Mouse (Mus musculus) embryonic facial prominence, embryonic 13.5 days (tissue): Measurements from ENCODE around the gene Alkbh8. TPM values are rescaled to one million over a fixed set of nuclear protein-coding genes. Genes with fewer than 3 reads are reported as not detected.
A peak's percentile ranks its signal among the peaks of the same experiment; 100 is the strongest.
"Not testable (repeated sequence)": the region's sequence is repeated elsewhere in the genome, so short reads cannot be mapped to it uniquely, and the experiment has no call there.

Experiments
- ATAC-seq: fragments of 200-750 bp; cut with Nextera tagmentation; 2 replicates; pipeline ENCODE4 v1.8.0; 2017; ENCODE audit warnings: low read depth; ENCODE audit not compliant: insufficient number of reproducible peaks, insufficient read depth, low FRiP score, low TSS enrichment
- H3K27ac ChIP-seq: fragments of 300-500 bp; sonication (generic); 2 replicates; pipeline ENCODE4 v1.5.1; 2015; ENCODE audit warnings: moderate library complexity, mild to moderate bottlenecking, inconsistent platforms
- H3K27me3 ChIP-seq: fragments of 300-500 bp; sonication (generic); 2 replicates; pipeline ENCODE4 v1.6.1; 2015; ENCODE audit warnings: mild to moderate bottlenecking, inconsistent platforms
- H3K36me3 ChIP-seq: fragments of 300-500 bp; sonication (generic); 2 replicates; pipeline ENCODE4 v1.6.1; 2015; ENCODE audit warnings: mild to moderate bottlenecking, inconsistent platforms
- H3K4me1 ChIP-seq: fragments of 300-500 bp; sonication (generic); 2 replicates; pipeline ENCODE4 v1.6.1; 2015; ENCODE audit warnings: inconsistent platforms
- H3K4me2 ChIP-seq: fragments of 300-500 bp; sonication (generic); 2 replicates; pipeline ENCODE4 v1.6.1; 2015; ENCODE audit warnings: moderate library complexity, mild to moderate bottlenecking, inconsistent platforms
- H3K4me3 ChIP-seq: fragments of 300-500 bp; sonication (generic); 2 replicates; pipeline ENCODE4 v1.5.1; 2015; ENCODE audit warnings: mild to moderate bottlenecking, inconsistent platforms
- H3K9ac ChIP-seq: fragments of 300-500 bp; sonication (generic); 2 replicates; pipeline ENCODE4 v1.6.1; 2015; ENCODE audit warnings: mild to moderate bottlenecking, inconsistent platforms
- H3K9me3 ChIP-seq: fragments of 300-500 bp; sonication (generic); 2 replicates; pipeline ENCODE4 v1.6.1; 2016; ENCODE audit warnings: inconsistent platforms
- WGBS: fragments of 180-500 bp; shearing (Covaris S2); methylation state at CpG from one replicate; pipeline ENCODE4 v1.1.7; 2015; ENCODE audit warnings: mixed read lengths; 5-methylcytosine and 5-hydroxymethylcytosine counted together
- polyA plus RNA-seq: library from polyadenylated mRNA; unstranded; fragments of >200 nt; fragmentation: Nextera tagmentation; extraction: Ambion mirVana; gene quantifications from 2 replicates; pipeline ENCODE4 v1.2.1, GENCODE M21; 2015

Gene Alkbh8
- polyA plus RNA-seq, 1 experiment from 2014 or later, result 36.6 TPM

DNA sequence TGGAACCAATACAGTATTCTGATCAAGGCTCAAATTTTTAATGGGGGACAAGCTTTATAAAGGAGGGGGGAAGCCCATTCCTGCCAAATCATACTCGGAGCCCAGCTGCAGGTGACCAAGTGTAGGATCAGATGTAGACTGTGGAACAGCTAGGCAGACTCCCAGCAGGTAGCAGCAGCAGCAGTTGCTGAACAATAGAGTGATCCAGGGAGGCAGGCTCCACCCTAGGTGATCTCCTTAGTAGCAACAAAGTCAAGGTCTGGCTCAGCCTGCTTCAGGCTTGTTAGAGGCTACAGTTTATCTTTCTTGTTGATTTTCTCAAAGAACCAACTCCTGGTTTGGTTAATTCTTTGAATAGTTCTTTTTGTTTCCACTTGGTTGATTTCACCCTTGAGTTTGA is 41.4 kb downstream of the Alkbh8 start:
- peaks cover 32% of the 10 kb centered on the region for H3K36me3 ChIP-seq
- H3K27me3 ChIP-seq, H3K4me1 ChIP-seq, H3K9me3 ChIP-seq, H3K4me3 ChIP-seq, H3K27ac ChIP-seq, H3K4me2 ChIP-seq, H3K9ac ChIP-seq, ATAC-seq: not testable (repeated sequence)
- WGBS, result 35% methylated on average over 1 of the region's 1 CpGs

- Histone ChIP-seq H3K27ac (peak within 1 kb of the TSS; percentile 85), H3K4me1 (0 out of 2 replicates have a peak, but pooled peaks cover 3% of the 10 kb centered on the region), H3K4me2 (peak within 1 kb of the TSS; percentile 66), H3K9me3 (no peaks in the 10 kb centered on the region), H3K4me3 (peak within 1 kb of the TSS; percentile 73), H3K27me3 (no peaks in the 10 kb centered on the region), H3K36me3 (no peaks in the 10 kb centered on the region), H3K9ac (peak within 1 kb of the TSS; percentile 79)
- ATAC-seq, result peak; percentile 85
- WGBS, result under 1% methylated on average over 28 of the region's 28 CpGs
These were observed 68.6 kb downstream of the Alkbh8 start, which contains the start of gene Cwf19l2 for GRCm38 (mm10) chr9:3403251-3404208. TSS of gene Cwf19l2 (plus strand) at chr9:3403592.

- Histone ChIP-seq H3K27ac (peak overlapping the region; percentile 85), H3K4me1 (0 out of 2 replicates have a peak, but pooled peaks cover 3% of the 10 kb centered on the region), H3K27me3 (no peaks in the 10 kb centered on the region), H3K9me3 (no peaks in the 10 kb centered on the region), H3K36me3 (no peaks in the 10 kb centered on the region), H3K4me3 (peak overlapping the region; percentile 73), H3K4me2 (peak overlapping the region; percentile 66), H3K9ac (peak overlapping the region; percentile 79)
- ATAC-seq, result no peak
- WGBS, result 1% methylated on average over 13 of the region's 13 CpGs
These were observed 69.4 kb downstream of the Alkbh8 start for GRCm38 (mm10) chr9:3404372-3404771.

DNA sequence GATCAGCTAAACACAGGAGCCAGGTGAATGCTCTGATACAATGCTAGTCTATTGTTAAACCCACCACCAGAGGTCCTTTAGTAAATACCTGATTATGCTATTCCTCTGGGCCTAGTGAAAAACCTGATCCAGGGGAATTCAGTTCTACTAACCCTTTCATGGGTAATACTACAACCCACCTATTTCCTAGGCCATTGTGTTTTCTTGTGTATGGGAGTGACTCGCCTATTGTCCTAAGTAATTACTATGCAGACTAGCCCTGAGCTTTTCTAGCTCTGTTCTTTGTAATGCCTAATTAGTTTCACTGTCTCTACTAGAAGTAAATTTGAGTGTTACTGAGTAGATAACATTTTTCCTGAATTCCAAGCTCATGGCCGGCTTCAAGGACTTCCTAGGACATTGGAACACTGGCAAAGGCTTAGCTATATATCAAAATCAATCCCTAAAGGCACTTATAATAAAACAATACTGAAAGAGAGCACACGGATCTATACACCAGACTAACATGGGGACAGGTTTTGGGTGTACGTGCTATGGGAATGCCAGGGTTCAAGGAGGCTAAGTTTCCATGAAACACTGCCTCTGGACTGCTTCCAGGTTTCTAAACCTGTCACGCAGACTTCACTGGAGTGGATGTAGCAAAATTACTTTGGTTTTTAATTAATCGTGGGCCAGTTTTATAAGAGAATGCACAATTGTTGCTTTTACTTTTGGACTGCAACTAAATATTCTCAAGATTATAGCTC is 104.8 kb downstream of the Alkbh8 start:
- ATAC-seq, H3K4me3 ChIP-seq, H3K4me2 ChIP-seq, H3K9ac ChIP-seq, H3K9me3 ChIP-seq, H3K36me3 ChIP-seq, H3K4me1 ChIP-seq, H3K27ac ChIP-seq, H3K27me3 ChIP-seq: not testable (repeated sequence)
- 86% methylated on average over 6 of the region's 6 CpGs for WGBS

Other genes with a start within 250 kb of the Alkbh8 start
- gene Cwf19l2, start 68.5 kb downstream of the Alkbh8 start, polyA plus RNA-seq, result 19.3 and 23.8 TPM in 2 replicates
- 1.4 and 1.5 TPM in 2 replicates for gene Gucy1a2, start 197.6 kb downstream of the Alkbh8 start, polyA plus RNA-seq